Comparison of ENCODE assay signal across 8 mouse cellular contexts in the genomic region with DNA sequence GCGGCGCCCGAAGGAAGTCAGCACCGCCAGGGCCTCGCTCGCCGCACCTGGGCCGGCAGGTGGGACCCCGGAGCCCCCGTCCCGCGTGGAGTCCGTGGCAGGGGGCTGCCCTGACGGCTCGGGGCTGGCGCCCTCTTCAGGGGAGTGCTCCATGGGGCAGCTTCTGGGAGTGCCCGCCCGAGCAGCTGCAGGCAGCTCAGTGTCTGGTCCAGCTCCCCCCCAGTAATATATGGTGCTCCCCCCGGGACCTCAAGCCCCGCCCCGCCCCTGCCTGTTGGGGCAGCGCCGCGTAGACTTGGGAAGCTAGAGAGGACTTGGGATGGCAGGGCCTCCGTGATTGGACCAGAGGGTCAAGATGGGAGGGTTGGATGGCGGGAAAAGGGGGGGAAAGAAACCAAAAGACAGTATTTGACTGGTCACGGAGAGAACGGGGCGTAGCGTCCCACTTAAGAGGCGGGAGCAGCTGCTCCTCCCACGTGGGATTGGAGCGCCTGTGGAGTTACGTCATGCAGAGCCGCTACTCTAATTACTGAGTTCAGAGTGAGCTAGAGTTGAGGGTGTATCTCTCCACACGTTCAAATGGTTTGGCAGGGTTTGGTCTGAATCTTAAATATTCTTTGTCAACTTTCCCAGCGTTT. TPM values are rescaled to one million over a fixed set of nuclear protein-coding genes. Genes with fewer than 3 reads are reported as not detected.
DNase-seq lines count a peak whose midpoint lies in the region; ATAC-seq and TF ChIP-seq lines count a peak whose summit lies in the region.

Esyt1 (minus strand) TSS at position 201 of the 638 bp plus-strand sequence.

- TF ChIP-seq POLR2A in bone marrow, adult 2 months (IDR thresholded peaks at IDR 0.05; ENCODE audit: borderline replicate concordance, control insufficient read depth, low read depth, low read length): peak; percentile 83
- peak; percentile 71; the same call in 1 of the 2 replicates for TF ChIP-seq POLR2A in limb, embryonic 14.5 days (IDR thresholded peaks at IDR 0.05; ENCODE audit: borderline replicate concordance, extremely low read depth, insufficient read depth, insufficient read length)

- H3K36me3 ChIP-seq in embryonic facial prominence, embryonic 15.5 days: peaks cover 15% of the 10 kb centered on the region
- H3K36me3 ChIP-seq in limb, embryonic 14.5 days (ENCODE audit: control insufficient read depth, insufficient read depth, low read length): peaks cover 13% of the 10 kb centered on the region
- no peaks in the 10 kb centered on the region for H3K36me3 ChIP-seq in midbrain, postnatal 0 days (ENCODE audit: insufficient read depth, low read length)

- H3K27ac ChIP-seq in bone marrow, adult 2 months (ENCODE audit: control insufficient read depth, insufficient read depth, low read depth, low read length, poor library complexity): peak within 1 kb of the TSS; percentile 93
- H3K27ac ChIP-seq in embryonic facial prominence, embryonic 15.5 days (replicated peaks): peak within 1 kb of the TSS; percentile 91
- H3K27ac ChIP-seq in limb, embryonic 14.5 days (replicated peaks; ENCODE audit: low read depth, low read length): peak within 1 kb of the TSS; percentile 64; the same call in 1 of the 2 replicates
- peak within 1 kb of the TSS; percentile 38; the same call in 1 of the 2 replicates for H3K27ac ChIP-seq in midbrain, postnatal 0 days (ENCODE audit: low read depth, low read length)

- H3K27me3 ChIP-seq in embryonic facial prominence, embryonic 15.5 days: no peaks in the 10 kb centered on the region; the same call in none of the 2 replicates
- H3K27me3 ChIP-seq in limb, embryonic 14.5 days (ENCODE audit: control insufficient read depth, insufficient read depth, low read length): no peaks in the 10 kb centered on the region
- H3K27me3 ChIP-seq in midbrain, postnatal 0 days (ENCODE audit: insufficient read depth, low read length): peaks cover 3% of the 10 kb centered on the region; the same call in 1 of the 2 replicates

- H3K9ac ChIP-seq in embryonic facial prominence, embryonic 15.5 days: peak within 1 kb of the TSS; percentile 79
- H3K9ac ChIP-seq in limb, embryonic 14.5 days (ENCODE audit: low read depth, low read length, severe bottlenecking): peak within 1 kb of the TSS; percentile 74
- peak within 1 kb of the TSS; percentile 65 for H3K9ac ChIP-seq in midbrain, postnatal 0 days (replicated peaks; ENCODE audit: low read length, poor library complexity, severe bottlenecking)

- peak; percentile 97 for ATAC-seq in embryonic facial prominence, embryonic 15.5 days (ENCODE audit: insufficient number of reproducible peaks, low FRiP score, low TSS enrichment, low read depth)
- peak; percentile 97 for ATAC-seq in limb, embryonic 14.5 days (ENCODE audit: low FRiP score, low read depth)
- ATAC-seq in midbrain, postnatal 0 days (ENCODE audit: low FRiP score): peak; percentile 92

- peak; percentile 100 for DNase-seq in 416B (ENCODE audit: low read depth)
- peak; percentile 97 for DNase-seq in heart, adult 8-10 months (ENCODE audit: low spot score)
- DNase-seq in kidney, adult 9 months: peak; percentile 98
- DNase-seq in limb, embryonic 14.5 days (ENCODE audit: low spot score): peak; percentile 98
- peak; percentile 97 for DNase-seq in midbrain, postnatal 0 days (ENCODE audit: low spot score)
- peak; percentile 97 to 98 for DNase-seq in spleen, postnatal 36 days (ENCODE audit: low spot score in 2 of 2)

- no peaks in the 10 kb centered on the region; the same call in 1 of the 2 replicates for H3K4me1 ChIP-seq in bone marrow, adult 2 months (ENCODE audit: control insufficient read depth, insufficient read depth, low read length)
- peaks cover 15% of the 10 kb centered on the region for H3K4me1 ChIP-seq in embryonic facial prominence, embryonic 15.5 days
- 0 out of 2 replicates have a peak, but pooled peaks cover 10% of the 10 kb centered on the region for H3K4me1 ChIP-seq in limb, embryonic 14.5 days (ENCODE audit: control insufficient read depth, insufficient read depth, low read length)
- H3K4me1 ChIP-seq in midbrain, postnatal 0 days (ENCODE audit: insufficient read depth, low read length): no peaks in the 10 kb centered on the region; the same call in 1 of the 2 replicates

- TF ChIP-seq CTCF in bone marrow, adult 2 months (IDR thresholded peaks at IDR 0.05; ENCODE audit: control insufficient read depth, insufficient read depth, low read length): peak; percentile 36; the same call in 1 of the 2 replicates
- peak; percentile 54 for TF ChIP-seq CTCF in midbrain, postnatal 0 days (IDR thresholded peaks at IDR 0.05)

- under 1% methylated on average over 37 of the region's 37 CpGs for WGBS in bone marrow, adult 2 months
- under 1% methylated on average over 37 of the region's 37 CpGs for WGBS in embryonic facial prominence, embryonic 15.5 days
- WGBS in limb, embryonic 14.5 days: under 1% methylated on average over 37 of the region's 37 CpGs
- under 1% methylated on average over 37 of the region's 37 CpGs for WGBS in midbrain, postnatal 0 days

- H3K4me3 ChIP-seq in bone marrow, adult 2 months (replicated peaks; ENCODE audit: control insufficient read depth, low read depth, low read length): peak within 1 kb of the TSS; percentile 89
- H3K4me3 ChIP-seq in embryonic facial prominence, embryonic 15.5 days (replicated peaks): peak within 1 kb of the TSS; percentile 90
- peak within 1 kb of the TSS; percentile 69 for H3K4me3 ChIP-seq in limb, embryonic 14.5 days (replicated peaks; ENCODE audit: low read length)
- peak within 1 kb of the TSS; percentile 71 for H3K4me3 ChIP-seq in midbrain, postnatal 0 days (ENCODE audit: low read depth, low read length)

- no peaks in the 10 kb centered on the region for H3K9me3 ChIP-seq in embryonic facial prominence, embryonic 15.5 days (replicated peaks)
- H3K9me3 ChIP-seq in limb, embryonic 14.5 days (ENCODE audit: control insufficient read depth, low read length): no peaks in the 10 kb centered on the region
- H3K9me3 ChIP-seq in midbrain, postnatal 0 days (ENCODE audit: low read length): no peaks in the 10 kb centered on the region

- peak within 1 kb of the TSS; percentile 98 for H3K4me2 ChIP-seq in embryonic facial prominence, embryonic 15.5 days (replicated peaks)
- peak within 1 kb of the TSS; percentile 96 for H3K4me2 ChIP-seq in limb, embryonic 14.5 days (replicated peaks; ENCODE audit: low read depth, low read length, severe bottlenecking)
- H3K4me2 ChIP-seq in midbrain, postnatal 0 days (ENCODE audit: low read depth, low read length, poor library complexity, severe bottlenecking): peak within 1 kb of the TSS; percentile 100

RNA-seq across cellular contexts. Expression of gene Esyt1, which starts in this region (rescaled TPM):
- 26.2 and 36.1 TPM in 2 replicates for polyA plus RNA-seq in bone marrow, adult 2 months (2011; ENCODE audit: insufficient read depth, insufficient read length, low replicate concordance, missing spikeins)
- 43.3 and 44.0 TPM in 2 replicates for polyA plus RNA-seq in embryonic facial prominence, embryonic 15.5 days (2015; fragmentation: Nextera tagmentation; extraction: Ambion mirVana)
- 10 to 100 TPM; 16.5 to 17.5 (median 17.1) TPM for total RNA-seq in heart, adult 8-10 months (2022)
- polyA plus RNA-seq in limb, embryonic 14.5 days (2012; rRNA removed): 51.3 and 59.6 TPM in 2 replicates
- polyA plus RNA-seq in limb, embryonic 14.5 days (2014; fragmentation: Nextera tagmentation; extraction: Ambion mirVana): 35.8 and 37.9 TPM in 2 replicates
- total RNA-seq in midbrain, postnatal 0 days (2014; rRNA removed): 16.2 and 16.6 TPM in 2 replicates
- polyA plus RNA-seq in midbrain, postnatal 0 days (2015; fragmentation: Nextera tagmentation; extraction: Ambion mirVana): 7.3 and 7.4 TPM in 2 replicates

Comparison
In these comparisons a context has a peak if more than half of its experiments do, and no peak if none do; other contexts are left out.
1. Peak in every context shown above with its lines: DNase-seq, ATAC-seq, H3K4me3 ChIP-seq and H3K27ac ChIP-seq.
2. H3K27ac ChIP-seq: peak in every context shown above with its lines; median percentile 93 in bone marrow, adult 2 months; 91 in embryonic facial prominence, embryonic 15.5 days; 64 in limb, embryonic 14.5 days; 38 in midbrain, postnatal 0 days.